Mouse (Mus musculus): ENCODE data around the gene Fam161b. TPM values are rescaled to one million over a fixed set of nuclear protein-coding genes. Genes with fewer than 3 reads are reported as not detected.
A peak's percentile ranks its signal among the peaks of the same experiment; 100 is the strongest.

Fam161b gene
- polyA plus RNA-seq, 2 experiments = 0.81 to 1.5 TPM

DNA sequence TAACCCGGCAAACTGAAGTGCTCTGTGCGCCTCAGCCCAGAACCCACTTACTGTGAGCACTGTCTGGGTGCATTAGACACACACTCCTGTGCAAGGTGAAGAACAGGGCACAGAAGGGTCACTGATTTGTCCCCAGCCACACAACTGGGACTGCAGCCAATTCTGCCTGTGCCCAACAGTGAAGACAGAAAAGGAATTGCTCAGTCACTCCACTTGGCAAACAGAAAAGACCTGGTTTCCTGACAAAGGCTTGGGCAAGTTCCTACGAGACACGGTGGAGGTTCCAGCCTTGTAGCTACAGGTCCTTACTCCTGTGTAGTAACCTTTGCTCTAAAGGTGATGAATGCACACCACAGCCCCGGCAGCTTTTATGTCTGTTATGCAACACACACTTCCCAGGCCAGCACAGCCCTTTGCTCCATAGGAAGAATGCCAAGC lies 23.0 kb upstream of the Fam161b start:
- H3K27ac ChIP-seq = no peak overlapping the region; the same call in 1 of the 2 replicates
- DNase-seq (ENCODE audit: low read depth in 3 of 3, low spot score in 3 of 3) (no peak), ATAC-seq (ENCODE audit: insufficient read depth) (peak; percentile 48; the same call in 1 of the 2 replicates)
- no peak for TF ChIP-seq EP300 (IDR thresholded peaks at IDR 0.05; ENCODE audit: low read depth)
- TF ChIP-seq CTCF (IDR thresholded peaks at IDR 0.05; ENCODE audit: low read depth) = no peak
- no peak overlapping the region for H3K9ac ChIP-seq (replicated peaks)
- H3K36me3 ChIP-seq (replicated peaks; ENCODE audit: control insufficient read depth, insufficient read depth, low read depth) = no peaks in the 10 kb centered on the region
- no peaks in the 10 kb centered on the region for H3K9me3 ChIP-seq (ENCODE audit: control insufficient read depth, low read length)
- H3K4me2 ChIP-seq (ENCODE audit: low read depth) = no peak overlapping the region
- H3K27me3 ChIP-seq (ENCODE audit: control insufficient read depth, insufficient read depth, low read length) = no peaks in the 10 kb centered on the region
- peaks cover 0 to 23% of the 10 kb centered on the region in 2 experiments for H3K4me1 ChIP-seq (replicated peaks; ENCODE audit: control insufficient read depth in 2 of 2, insufficient read depth in 2 of 2, low read length in 1 of 2)
- 71% methylated on average over 5 of the region's 5 CpGs for WGBS (ENCODE audit: insufficient replicate concordance)
- H3K4me3 ChIP-seq (ENCODE audit: insufficient read depth in 1 of 2, low read depth in 2 of 2, low read length in 2 of 2) = no peak overlapping the region

GRCm38 (mm10) chr12:84382369-84382768 lies 20.7 kb upstream of the Fam161b start:
- no peak for ATAC-seq (ENCODE audit: insufficient read depth)
- no peak for TF ChIP-seq CTCF (IDR thresholded peaks at IDR 0.05; ENCODE audit: low read depth)
- no peak for TF ChIP-seq EP300 (IDR thresholded peaks at IDR 0.05; ENCODE audit: low read depth)
- WGBS (ENCODE audit: insufficient replicate concordance) = 74% methylated on average over 4 of the region's 4 CpGs
- peaks cover 0 to 12% of the 10 kb centered on the region in 2 experiments for H3K4me1 ChIP-seq (replicated peaks; ENCODE audit: control insufficient read depth in 2 of 2, insufficient read depth in 2 of 2, low read length in 1 of 2)
- H3K36me3 ChIP-seq (replicated peaks; ENCODE audit: control insufficient read depth, insufficient read depth, low read depth) = no peaks in the 10 kb centered on the region; the same call in 1 of the 2 replicates
- H3K9me3 ChIP-seq (ENCODE audit: control insufficient read depth, low read length) = no peaks in the 10 kb centered on the region
- no peaks in the 10 kb centered on the region for H3K27me3 ChIP-seq (ENCODE audit: control insufficient read depth, insufficient read depth, low read length)
- H3K4me3 ChIP-seq (ENCODE audit: insufficient read depth in 1 of 2, low read depth in 2 of 2, low read length in 2 of 2) = no peak overlapping the region
- H3K27ac ChIP-seq = no peak overlapping the region
- no peak for DNase-seq (ENCODE audit: low read depth in 3 of 3, low spot score in 3 of 3)
- no peak overlapping the region for H3K9ac ChIP-seq (replicated peaks)
- H3K4me2 ChIP-seq (ENCODE audit: low read depth) = no peak overlapping the region

DNA sequence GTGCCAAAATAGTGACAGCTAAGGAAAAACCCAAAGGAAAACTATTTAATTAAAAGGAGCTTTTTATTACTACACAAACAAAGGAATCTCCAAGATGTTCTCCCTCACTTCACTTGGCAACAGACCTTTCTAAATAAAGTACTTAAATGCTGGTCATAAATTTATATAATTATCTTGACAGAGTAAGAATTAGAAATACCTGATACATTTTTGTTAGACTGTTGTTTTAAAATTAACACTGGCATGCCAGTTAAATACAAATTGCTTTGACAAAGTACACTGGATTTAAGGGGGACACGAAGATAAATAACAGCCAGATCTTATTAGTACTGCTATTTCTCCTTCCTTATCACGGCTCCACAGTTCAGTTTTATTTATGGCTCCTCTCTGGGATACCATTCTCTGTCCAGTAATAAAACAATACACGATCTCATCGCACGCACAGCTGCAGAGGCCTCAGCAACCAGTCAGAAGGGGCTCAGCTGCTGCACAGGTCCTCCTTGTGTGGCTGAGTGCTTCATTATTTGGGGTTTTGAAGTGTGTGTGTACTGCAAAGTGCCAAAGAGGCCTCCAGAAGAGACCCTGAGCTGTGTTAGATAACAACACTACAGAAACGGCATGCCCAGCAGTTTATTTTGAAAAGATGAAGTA lies 12.3 kb upstream of the Fam161b start:
- Histone ChIP-seq H3K9ac (replicated peaks) (no peak overlapping the region), H3K9me3 (ENCODE audit: control insufficient read depth, low read length) (no peaks in the 10 kb centered on the region), H3K4me1 (replicated peaks; ENCODE audit: control insufficient read depth in 2 of 2, insufficient read depth in 2 of 2, low read length in 1 of 2) (no peaks in the 10 kb centered on the region), H3K27ac (no peak overlapping the region), H3K27me3 (ENCODE audit: control insufficient read depth, insufficient read depth, low read length) (no peaks in the 10 kb centered on the region), H3K4me3 (ENCODE audit: insufficient read depth in 1 of 2, low read depth in 2 of 2, low read length in 2 of 2) (no peak overlapping the region), H3K36me3 (replicated peaks; ENCODE audit: control insufficient read depth, insufficient read depth, low read depth) (peaks cover 25% of the 10 kb centered on the region), H3K4me2 (ENCODE audit: low read depth) (no peak overlapping the region)
- WGBS (ENCODE audit: insufficient replicate concordance) = 75% methylated on average over 6 of the region's 6 CpGs
- DNase-seq (ENCODE audit: low read depth in 3 of 3, low spot score in 3 of 3) (no peak), ATAC-seq (ENCODE audit: insufficient read depth) (no peak)
- TF ChIP-seq EP300 (IDR thresholded peaks at IDR 0.05; ENCODE audit: low read depth) = no peak
- no peak for TF ChIP-seq CTCF (IDR thresholded peaks at IDR 0.05; ENCODE audit: low read depth)

GRCm38 (mm10) chr12:84371647-84372046 lies 10.0 kb upstream of the Fam161b start:
- H3K4me3 ChIP-seq (ENCODE audit: insufficient read depth in 1 of 2, low read depth in 2 of 2, low read length in 2 of 2) = no peak overlapping the region
- no peak overlapping the region for H3K27ac ChIP-seq
- no peaks in the 10 kb centered on the region for H3K9me3 ChIP-seq (ENCODE audit: control insufficient read depth, low read length)
- H3K27me3 ChIP-seq (ENCODE audit: control insufficient read depth, insufficient read depth, low read length) = no peaks in the 10 kb centered on the region
- DNase-seq (ENCODE audit: low read depth in 3 of 3, low spot score in 3 of 3) (no peak), ATAC-seq (ENCODE audit: insufficient read depth) (no peak)
- peaks cover 2 to 3% of the 10 kb centered on the region in 2 experiments; a peak in 1 of 4 replicates for H3K4me1 ChIP-seq (replicated peaks; ENCODE audit: control insufficient read depth in 2 of 2, insufficient read depth in 2 of 2, low read length in 1 of 2)
- H3K9ac ChIP-seq (replicated peaks) = no peak overlapping the region
- 81% methylated on average over 5 of the region's 5 CpGs for WGBS (ENCODE audit: insufficient replicate concordance)
- H3K4me2 ChIP-seq (ENCODE audit: low read depth) = no peak overlapping the region
- H3K36me3 ChIP-seq (replicated peaks; ENCODE audit: control insufficient read depth, insufficient read depth, low read depth) = peaks cover 35% of the 10 kb centered on the region
- TF ChIP-seq EP300 (IDR thresholded peaks at IDR 0.05; ENCODE audit: low read depth) (no peak), CTCF (IDR thresholded peaks at IDR 0.05; ENCODE audit: low read depth) (no peak)

DNA sequence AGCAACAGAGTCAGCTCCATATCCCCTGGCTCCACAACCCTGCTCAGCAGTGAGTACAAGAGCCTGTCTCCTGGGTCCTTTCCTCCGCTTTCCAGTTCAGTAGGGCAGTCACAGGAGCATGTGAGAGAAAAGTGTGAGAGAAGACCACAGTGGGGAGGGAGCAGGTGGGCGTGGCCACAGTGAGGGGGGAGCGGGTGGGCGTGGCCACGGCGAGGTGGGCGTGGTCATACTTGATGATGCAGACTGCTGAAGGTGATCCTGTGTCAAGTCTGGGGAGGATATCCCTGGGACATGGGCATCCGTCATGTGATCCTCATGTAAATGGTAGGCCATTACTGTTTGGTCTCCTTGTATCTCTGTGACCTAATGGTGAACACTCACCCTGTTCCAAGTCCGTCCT lies 5.3 kb upstream of the Fam161b start:
- H3K27me3 ChIP-seq (ENCODE audit: control insufficient read depth, insufficient read depth, low read length) = no peaks in the 10 kb centered on the region
- H3K4me1 ChIP-seq (replicated peaks; ENCODE audit: control insufficient read depth in 2 of 2, insufficient read depth in 2 of 2, low read length in 1 of 2) = peaks cover 10 to 14% of the 10 kb centered on the region in 2 experiments
- ATAC-seq (ENCODE audit: insufficient read depth) (no peak), DNase-seq (ENCODE audit: low read depth in 3 of 3, low spot score in 3 of 3) (no peak)
- TF ChIP-seq CTCF (IDR thresholded peaks at IDR 0.05; ENCODE audit: low read depth) = no peak
- no peak for TF ChIP-seq EP300 (IDR thresholded peaks at IDR 0.05; ENCODE audit: low read depth)
- H3K4me2 ChIP-seq (ENCODE audit: low read depth) = no peak overlapping the region
- WGBS (ENCODE audit: insufficient replicate concordance) = 59% methylated on average over 9 of the region's 9 CpGs
- peaks cover 22% of the 10 kb centered on the region for H3K36me3 ChIP-seq (replicated peaks; ENCODE audit: control insufficient read depth, insufficient read depth, low read depth)
- H3K9me3 ChIP-seq (ENCODE audit: control insufficient read depth, low read length) = no peaks in the 10 kb centered on the region
- H3K9ac ChIP-seq (replicated peaks) = no peak overlapping the region
- no peak overlapping the region for H3K4me3 ChIP-seq (ENCODE audit: insufficient read depth in 1 of 2, low read depth in 2 of 2, low read length in 2 of 2)
- H3K27ac ChIP-seq = no peak overlapping the region
